Mouse (Mus musculus): ENCODE results near the gene Otop3.

DNA sequence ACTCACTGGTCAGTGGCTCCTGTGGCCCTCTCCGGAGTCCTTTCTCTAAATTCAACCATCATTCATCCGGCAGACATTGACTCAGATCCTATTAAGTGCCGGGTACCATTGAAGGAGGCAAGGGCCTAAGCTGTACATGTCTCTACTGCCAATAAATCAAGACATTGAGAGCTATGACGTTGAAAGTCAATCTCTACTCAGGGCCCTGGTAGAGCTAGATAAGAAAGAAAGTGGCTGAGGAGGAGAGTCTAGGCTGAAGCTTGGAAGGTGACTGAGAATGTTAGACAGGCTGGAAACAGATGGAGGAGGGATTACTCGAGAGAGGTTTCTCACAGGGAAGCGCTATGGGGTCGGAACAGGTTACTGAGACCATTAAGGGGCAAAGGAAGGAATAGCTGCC lies 35.8 kb downstream of the Otop3 start:
- TF ChIP-seq POLR2A (IDR thresholded peaks at IDR 0.05; ENCODE audit: extremely low read depth, insufficient read depth, low read length) (no peak), CTCF (IDR thresholded peaks at IDR 0.05; ENCODE audit: low read depth, low read length) (no peak)
